Mouse (Mus musculus) lung, postnatal 0 days (tissue): ENCODE results near the gene Ncoa1.

Source experiments
- CTCF ChIP-seq: IDR thresholded peaks from 2 replicates; pipeline ENCODE4 v1.5.1; 2016; ENCODE audit warnings: antibody characterized with exemption, mild to moderate bottlenecking
- EP300 ChIP-seq: IDR thresholded peaks from 2 replicates; pipeline ENCODE4 v1.6.1; 2016; ENCODE audit warnings: antibody characterized with exemption, mild to moderate bottlenecking, control low read depth

DNA sequence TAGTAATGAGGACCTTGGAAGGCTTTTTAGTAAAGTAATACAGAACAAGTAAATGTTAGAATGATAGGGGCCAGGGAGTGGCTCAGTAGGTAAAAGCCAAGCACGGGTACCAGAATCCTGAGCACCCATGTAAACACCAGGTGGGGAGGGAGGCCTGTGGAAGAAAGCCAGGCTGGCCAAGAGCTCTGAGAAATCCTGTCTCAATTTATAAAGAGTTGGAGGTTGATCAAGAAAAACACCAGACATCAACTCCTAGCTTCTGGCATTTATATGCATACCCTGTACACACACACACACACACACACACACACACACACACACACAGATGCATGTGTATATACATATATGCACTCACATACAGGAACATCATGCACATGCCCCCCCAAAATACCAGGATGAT is 14.6 kb downstream of the Ncoa1 start:
- TF ChIP-seq CTCF, result no peak
- TF ChIP-seq EP300, result no peak
